9 mouse cellular contexts compared by ENCODE assay signal in genomic region chr14:103100296-103100695, GRCm38 (mm10). TPM values are rescaled to one million over a fixed set of nuclear protein-coding genes. Genes with fewer than 3 reads are reported as not detected.
DNase-seq lines count a peak whose midpoint lies in the region; ATAC-seq and TF ChIP-seq lines count a peak whose summit lies in the region.
"Had no signal": no experiment of that assay in that cellular context is flagged by ENCODE, and none has a peak within 500 bp of the region (broad histone marks: within the 10 kb centered on the region; RNA-seq: fewer than 3 reads in every experiment).

No protein-coding gene starts in this region.

- no peaks in the 10 kb centered on the region for H3K4me1 ChIP-seq in kidney, embryonic 14.5 days (ENCODE audit: control insufficient read depth, insufficient read depth, low read length)
- H3K4me1 ChIP-seq in stomach, embryonic 15.5 days = peaks cover 16% of the 10 kb centered on the region
- H3K4me1 ChIP-seq in stomach, postnatal 0 days (replicated peaks; ENCODE audit: control insufficient read depth, insufficient read depth) = no peaks in the 10 kb centered on the region

- no peak for TF ChIP-seq EP300 in stomach, postnatal 0 days (optimal IDR thresholded peaks at IDR 0.05)

- H3K4me3 ChIP-seq in kidney, embryonic 14.5 days (ENCODE audit: low read length) = no peak overlapping the region
- no peak overlapping the region for H3K4me3 ChIP-seq in stomach, embryonic 15.5 days (replicated peaks)
- no peak overlapping the region for H3K4me3 ChIP-seq in stomach, postnatal 0 days (ENCODE audit: low read depth, low read length)

- peak overlapping the region; percentile 48; the same call in 1 of the 2 replicates for H3K4me2 ChIP-seq in kidney, embryonic 14.5 days (replicated peaks; ENCODE audit: low read depth, low read length)
- H3K4me2 ChIP-seq in stomach, embryonic 15.5 days = no peak overlapping the region
- no peak overlapping the region; the same call in 1 of the 2 replicates for H3K4me2 ChIP-seq in stomach, postnatal 0 days (replicated peaks; ENCODE audit: low read depth)

- H3K9ac ChIP-seq in kidney, embryonic 14.5 days (ENCODE audit: low read depth, low read length) = no peak overlapping the region
- no peak overlapping the region for H3K9ac ChIP-seq in stomach, embryonic 15.5 days
- H3K9ac ChIP-seq in stomach, postnatal 0 days (ENCODE audit: low read length) = no peak overlapping the region

- H3K9me3 ChIP-seq in kidney, embryonic 14.5 days (ENCODE audit: control insufficient read depth, low read length) = no peaks in the 10 kb centered on the region
- H3K9me3 ChIP-seq in stomach, embryonic 15.5 days = no peaks in the 10 kb centered on the region
- no peaks in the 10 kb centered on the region for H3K9me3 ChIP-seq in stomach, postnatal 0 days (ENCODE audit: control insufficient read depth, low read length)
- H3K9me3 ChIP-seq: neural tube, embryonic 13.5 days had no signal

- DNase-seq in adrenal gland, adult (ENCODE audit: inconsistent age in 2 of 2, low spot score in 1 of 2) = peak; percentile 24 to 34
- DNase-seq in adrenal gland, adult 8-10 months = no peak
- no peak for DNase-seq in kidney, adult 8-10 months
- no peak for DNase-seq in stomach, postnatal 0 days (ENCODE audit: low spot score)
- DNase-seq in thymus, postnatal 25 days = no peak
- DNase-seq in adrenal gland, postnatal 10 days = no peak

- H3K36me3 ChIP-seq in kidney, embryonic 14.5 days (ENCODE audit: control insufficient read depth, insufficient read depth, low read length) = peaks cover 6% of the 10 kb centered on the region; the same call in 1 of the 2 replicates
- 0 out of 2 replicates have a peak, but pooled peaks cover 3% of the 10 kb centered on the region for H3K36me3 ChIP-seq in stomach, embryonic 15.5 days
- H3K36me3 ChIP-seq in stomach, postnatal 0 days (ENCODE audit: control insufficient read depth, insufficient read depth, low read length) = peaks cover under 1% of the 10 kb centered on the region; the same call in 1 of the 2 replicates

- H3K27me3 ChIP-seq in kidney, embryonic 14.5 days (ENCODE audit: control insufficient read depth, insufficient read depth, low read length) = no peaks in the 10 kb centered on the region
- no peaks in the 10 kb centered on the region for H3K27me3 ChIP-seq in stomach, embryonic 15.5 days (replicated peaks)
- H3K27me3 ChIP-seq in stomach, postnatal 0 days (ENCODE audit: control insufficient read depth, insufficient read depth, low read length) = no peaks in the 10 kb centered on the region
- H3K27me3 ChIP-seq: neural tube, embryonic 13.5 days had no signal

- no peak for ATAC-seq in kidney, embryonic 14.5 days (ENCODE audit: low FRiP score, low TSS enrichment)
- ATAC-seq in stomach, embryonic 15.5 days (ENCODE audit: insufficient read depth, low FRiP score, low read depth) = no peak
- ATAC-seq in stomach, postnatal 0 days (ENCODE audit: low FRiP score, low TSS enrichment) = no peak

- WGBS in kidney, embryonic 14.5 days = 79% methylated on average over 13 of the region's 13 CpGs
- 74% methylated on average over 13 of the region's 13 CpGs for WGBS in stomach, embryonic 15.5 days
- WGBS in stomach, postnatal 0 days = 71% methylated on average over 13 of the region's 13 CpGs

- H3K27ac ChIP-seq in kidney, embryonic 14.5 days (ENCODE audit: low read depth, low read length) = no peak overlapping the region
- peak overlapping the region; percentile 26; the same call in 1 of the 2 replicates for H3K27ac ChIP-seq in stomach, embryonic 15.5 days
- H3K27ac ChIP-seq in stomach, postnatal 0 days (replicated peaks) = no peak overlapping the region

- no peak for TF ChIP-seq CTCF in stomach, postnatal 0 days (IDR thresholded peaks at IDR 0.05; ENCODE audit: low read depth)

RNA-seq across cellular contexts. Expression of gene Fbxl3, which starts 0.9 kb away (rescaled TPM):
- 10 to 100 TPM; 60.2 to 93.4 (median 85.3) TPM for total RNA-seq in adrenal gland, adult 8-10 months (2022)
- 24.0 and 35.6 TPM in 2 replicates for polyA plus RNA-seq in kidney, embryonic 14.5 days (2014; fragmentation: Nextera tagmentation; extraction: Ambion mirVana)
- polyA plus RNA-seq in stomach, embryonic 15.5 days (2015; fragmentation: Nextera tagmentation; extraction: Ambion mirVana) = 22.5 and 24.2 TPM in 2 replicates
- polyA plus RNA-seq in stomach, postnatal 0 days (2015; fragmentation: Nextera tagmentation; extraction: Ambion mirVana) = 16.2 and 16.9 TPM in 2 replicates
- 10 to 100 TPM; 66.4 to 75.9 TPM for total RNA-seq in adrenal gland, postnatal 10 days (2021)

RNA-seq across cellular contexts. Expression of gene Cln5, which starts 30.3 kb away (rescaled TPM):
- 10 to 100 TPM; 25.5 to 36.2 (median 31.6) TPM for total RNA-seq in adrenal gland, adult 8-10 months (2022)
- 26.5 and 38.3 TPM in 2 replicates for polyA plus RNA-seq in kidney, embryonic 14.5 days (2014; fragmentation: Nextera tagmentation; extraction: Ambion mirVana)
- polyA plus RNA-seq in stomach, embryonic 15.5 days (2015; fragmentation: Nextera tagmentation; extraction: Ambion mirVana) = 29.2 and 31.8 TPM in 2 replicates
- 21.8 and 21.9 TPM in 2 replicates for polyA plus RNA-seq in stomach, postnatal 0 days (2015; fragmentation: Nextera tagmentation; extraction: Ambion mirVana)
- total RNA-seq in adrenal gland, postnatal 10 days (2021) = 10 to 100 TPM; 20.6 to 20.8 TPM

RNA-seq across cellular contexts. Expression of gene Acod1, which starts 53.5 kb away (rescaled TPM):
- total RNA-seq in adrenal gland, adult 8-10 months (2022) = under 1 TPM in 1 of 4 experiments, not detected in 3; 0.20 TPM
- polyA plus RNA-seq in kidney, embryonic 14.5 days (2014; fragmentation: Nextera tagmentation; extraction: Ambion mirVana) = not detected in 2 replicates
- 0.05 TPM in 1 of 2 replicates, not detected in the other for polyA plus RNA-seq in stomach, embryonic 15.5 days (2015; fragmentation: Nextera tagmentation; extraction: Ambion mirVana)
- not detected in 2 replicates for polyA plus RNA-seq in stomach, postnatal 0 days (2015; fragmentation: Nextera tagmentation; extraction: Ambion mirVana)
- total RNA-seq in adrenal gland, postnatal 10 days (2021) = not detected
- polyA plus RNA-seq: neural tube, embryonic 13.5 days had no signal

Comparison
In these comparisons a context has a peak if more than half of its experiments do, and no peak if none do; other contexts are left out.
1. DNase-seq: peak in adrenal gland, adult (2 of 2); none in adrenal gland, adult 8-10 months (single experiment), kidney, adult 8-10 months (0 of 2), stomach, postnatal 0 days (single experiment), thymus, postnatal 25 days (single experiment) and adrenal gland, postnatal 10 days (single experiment).